Mouse (Mus musculus) gastrocnemius, postnatal 4 days (tissue): ENCODE measurements at regions not wholly inside any gene's neighbourhood (a gene's known extent, or its start where the extent isn't known, plus 50 kb on each side); places are given as distances from the start of the nearest gene placed in this dataset.
A peak's percentile ranks its signal among the peaks of the same experiment; 100 is the strongest.

Experiments used
- DNase-seq, 2 experiments: peaks; one replicate each; pipeline ENCODE4 v3.0.0; 2021 to 2022; ENCODE audit warnings: low spot score in 2 of 2, mixed read lengths in 2 of 2

DNA sequence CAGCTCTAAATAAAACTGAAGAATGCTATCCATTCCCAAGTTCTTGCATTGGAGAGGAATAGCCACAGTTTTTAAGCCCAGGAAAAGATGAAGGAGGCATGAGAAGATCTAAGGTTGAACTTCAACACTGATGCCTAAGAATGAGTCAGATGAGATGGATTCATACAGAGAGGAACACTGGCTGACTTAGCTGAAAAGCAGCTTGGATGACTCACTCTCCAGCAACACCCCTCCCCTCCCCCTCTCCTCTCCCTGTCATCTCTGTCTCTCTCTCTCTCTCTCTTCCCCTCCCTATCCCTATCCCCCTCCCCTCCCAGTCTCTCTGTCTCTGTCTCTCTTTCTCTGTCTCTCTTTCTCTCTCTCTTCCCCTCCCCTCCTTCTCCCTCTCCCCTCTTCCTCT lies 186.4 kb upstream of the Id4 start:
- DNase-seq: no peak

- DNase-seq: no peak
Measured at GRCm38 (mm10) chr13:48075315-48075714, 185.7 kb upstream of the Id4 start.

DNA sequence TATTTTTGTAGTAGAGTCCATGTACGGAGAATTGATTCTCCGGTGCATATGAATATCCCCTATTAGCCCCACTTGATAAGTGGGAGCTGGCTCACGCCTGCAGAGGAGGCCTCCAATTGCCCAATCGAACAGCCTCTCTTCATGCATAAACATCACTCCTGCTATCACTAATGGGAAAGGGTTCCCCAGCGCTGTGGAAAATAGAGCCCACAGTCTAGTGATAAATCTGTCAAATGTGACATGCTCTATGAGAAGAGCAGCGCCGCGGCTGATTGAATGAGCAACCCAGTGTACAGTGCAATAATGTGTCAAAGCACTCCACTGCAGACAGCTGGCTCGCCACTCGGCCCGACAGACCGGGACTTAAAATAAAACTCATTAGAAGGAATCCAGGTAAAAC lies 182.8 kb upstream of the Id4 start:
- DNase-seq: no peak

DNA sequence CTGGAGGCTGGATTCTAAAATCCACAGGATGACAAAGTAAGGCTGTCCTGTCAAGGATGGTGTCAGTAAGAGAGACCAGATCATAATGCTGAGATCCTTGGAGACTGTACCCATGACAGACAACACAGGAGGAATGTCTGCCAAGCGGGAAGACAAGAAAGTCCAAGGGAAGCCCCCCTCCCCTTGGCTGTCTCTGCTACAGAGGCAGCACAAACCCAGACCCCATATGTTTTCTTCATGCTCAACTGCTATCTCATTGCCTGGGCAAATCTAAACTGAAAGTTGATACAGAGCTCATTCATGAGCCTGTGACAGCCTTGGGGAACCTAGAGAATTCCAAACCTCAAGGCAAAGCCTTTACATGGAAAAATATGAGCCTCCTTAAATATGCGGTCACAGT lies 177.7 kb upstream of the Id4 start:
- no peak for DNase-seq

DNA sequence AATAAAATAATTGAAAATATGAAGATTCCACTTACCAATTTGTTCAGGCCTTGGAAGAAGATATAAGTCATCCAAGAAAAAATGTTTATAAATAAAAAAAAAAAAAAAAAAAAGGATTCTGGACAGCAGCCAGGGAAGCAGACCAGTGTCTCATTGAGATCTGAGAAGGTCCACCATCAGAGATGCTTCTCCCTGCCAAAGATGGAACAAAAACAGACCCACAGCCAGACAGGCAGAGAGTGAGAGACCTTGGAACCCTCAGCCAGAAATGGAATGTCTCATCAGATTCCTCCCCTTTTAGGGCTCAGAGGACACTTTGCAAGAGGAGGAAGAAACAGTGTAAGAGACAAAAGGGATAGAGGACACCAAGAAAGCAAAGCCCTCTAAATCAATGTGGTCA lies 177.2 kb upstream of the Id4 start:
- DNase-seq: no peak

DNA sequence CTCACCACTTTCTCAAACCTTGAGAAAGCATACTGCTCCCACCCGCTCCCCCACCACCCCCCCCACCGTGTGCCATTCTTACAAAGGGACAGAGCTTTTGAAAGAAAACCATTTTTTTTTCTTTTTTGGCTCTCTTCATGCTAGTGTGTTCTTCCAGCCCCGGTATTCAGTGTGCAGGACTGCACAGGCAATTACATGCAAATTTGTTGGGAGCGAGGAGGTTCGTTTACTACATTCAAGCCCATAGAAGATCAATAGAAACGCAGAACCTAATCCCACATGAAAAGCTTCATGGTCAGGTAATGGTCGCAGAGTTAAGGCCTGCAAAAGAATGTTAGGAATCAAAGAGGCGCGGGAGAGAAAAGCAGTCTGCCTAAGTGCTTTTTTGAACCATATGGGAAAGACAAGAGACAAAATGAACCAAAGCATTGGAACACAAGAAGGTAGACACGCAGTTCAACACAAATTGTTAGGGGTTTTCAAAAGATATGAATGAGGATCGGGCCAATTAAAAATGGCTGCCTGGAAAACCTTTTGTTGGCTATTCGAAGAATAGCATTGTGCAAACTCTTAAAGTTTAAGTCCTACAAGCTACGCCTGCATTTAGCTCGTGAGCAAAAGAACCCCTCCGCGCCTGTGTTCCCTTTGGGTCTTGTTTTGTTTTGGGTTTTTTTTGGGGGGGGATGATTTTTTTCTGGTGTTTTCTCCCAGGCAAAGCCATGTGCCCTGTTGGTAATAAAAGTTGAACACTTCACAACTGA lies 166.6 kb upstream of the Id4 start:
- DNase-seq: no peak

DNA sequence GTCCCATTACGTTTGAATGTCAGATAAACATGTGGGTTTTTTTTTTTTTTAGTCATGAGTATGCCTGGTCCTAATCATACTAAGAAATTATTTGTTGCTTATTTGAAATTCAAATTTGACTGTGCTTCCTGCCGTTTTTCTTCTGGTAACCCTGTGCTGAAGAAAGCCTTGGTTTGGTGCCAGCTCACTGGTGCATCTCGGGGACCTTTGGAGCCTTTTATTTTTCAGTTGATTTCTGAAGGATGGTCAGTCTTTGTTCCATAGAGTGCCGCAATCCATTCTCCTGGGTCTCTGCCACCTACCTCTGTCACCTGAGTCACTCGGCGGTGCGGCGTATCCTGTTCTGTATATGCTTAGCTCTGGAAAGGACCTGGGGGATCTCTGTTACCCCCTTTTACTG lies 158.9 kb upstream of the Id4 start:
- DNase-seq: no peak

GRCm38 (mm10) chr13:48102576-48102975 lies 158.5 kb upstream of the Id4 start:
- no peak for DNase-seq

DNA sequence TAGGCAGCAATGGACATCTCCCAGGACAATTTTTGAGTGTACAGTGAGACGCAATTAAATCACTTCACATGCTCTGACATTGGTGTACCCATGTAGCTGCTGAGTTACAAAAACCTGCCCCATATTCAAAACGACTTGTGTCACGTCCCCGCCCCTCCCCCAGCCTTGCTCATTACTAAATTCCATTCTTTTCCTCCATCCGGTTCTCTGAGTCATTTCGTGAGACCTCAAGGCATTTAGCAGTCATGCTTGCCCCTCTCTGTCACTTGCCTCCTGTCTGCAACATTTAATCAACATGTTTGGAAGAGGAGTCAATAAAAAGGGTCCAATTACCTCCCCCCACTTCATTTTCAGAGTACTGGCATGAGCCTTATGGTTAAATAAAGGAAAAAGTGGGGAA lies 156.3 kb upstream of the Id4 start:
- no peak for DNase-seq

DNA sequence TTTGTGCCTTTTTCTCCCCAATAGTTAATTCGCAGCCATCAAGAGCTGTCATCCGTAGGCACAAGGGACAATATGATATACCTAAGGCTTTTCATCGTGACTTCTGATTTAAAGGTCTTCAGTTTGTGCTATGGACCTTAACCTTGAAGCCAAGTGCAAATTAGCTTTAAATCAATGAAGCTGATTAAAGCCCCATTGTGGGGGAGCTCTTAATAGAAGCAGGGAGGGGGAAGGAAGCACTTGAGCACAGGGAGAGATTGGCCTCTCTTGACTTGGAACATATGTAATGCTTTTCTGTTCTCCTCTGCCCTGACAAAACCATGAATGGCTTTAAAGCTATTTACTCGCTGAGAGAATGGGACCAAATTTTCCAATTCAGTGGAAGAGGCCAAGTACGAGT lies 154.1 kb upstream of the Id4 start:
- DNase-seq: no peak

DNA sequence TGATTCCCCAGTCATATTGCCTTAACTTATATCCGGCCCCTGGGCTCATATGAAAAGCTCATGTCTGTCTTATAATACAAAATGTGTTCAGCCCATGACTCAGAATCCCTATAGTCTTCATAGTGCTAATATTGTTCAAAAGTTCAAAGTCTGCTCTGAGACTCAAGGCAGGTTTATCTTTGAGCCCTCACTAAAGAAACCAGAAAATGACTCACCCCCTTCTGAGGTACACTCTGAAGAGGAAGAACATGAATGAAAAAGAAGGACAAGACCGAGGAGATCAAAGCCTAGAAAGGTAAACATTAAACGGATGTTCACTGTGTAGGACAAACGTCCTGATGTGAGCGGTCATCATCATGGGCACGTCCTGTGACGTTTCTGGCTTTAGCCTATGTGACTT lies 145.1 kb upstream of the Id4 start:
- DNase-seq: no peak

DNA sequence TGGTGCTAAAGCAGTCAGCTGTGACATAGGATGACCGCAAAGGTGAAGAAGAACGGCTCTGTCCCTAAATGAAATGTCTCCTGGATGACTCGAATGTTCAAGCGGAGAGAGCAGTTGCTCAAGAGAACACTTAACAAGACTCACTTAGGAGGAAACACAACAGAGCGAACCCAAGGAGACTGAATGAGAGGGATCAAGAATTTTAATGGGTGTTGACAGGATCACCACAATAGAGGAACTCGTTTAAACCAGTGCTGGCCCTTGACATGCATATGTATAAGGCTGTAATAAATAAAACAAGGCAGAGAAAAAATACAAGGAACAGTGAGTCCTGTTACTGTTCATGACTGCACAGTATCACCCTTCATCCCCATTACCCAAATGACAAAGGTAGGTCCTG lies 134.4 kb upstream of the Id4 start:
- DNase-seq: no peak

GRCm38 (mm10) chr13:48130724-48131123 lies 130.3 kb upstream of the Id4 start:
- DNase-seq: peak; percentile 41 to 65

GRCm38 (mm10) chr13:48131681-48132080 lies 129.3 kb upstream of the Id4 start:
- DNase-seq: no peak

DNA sequence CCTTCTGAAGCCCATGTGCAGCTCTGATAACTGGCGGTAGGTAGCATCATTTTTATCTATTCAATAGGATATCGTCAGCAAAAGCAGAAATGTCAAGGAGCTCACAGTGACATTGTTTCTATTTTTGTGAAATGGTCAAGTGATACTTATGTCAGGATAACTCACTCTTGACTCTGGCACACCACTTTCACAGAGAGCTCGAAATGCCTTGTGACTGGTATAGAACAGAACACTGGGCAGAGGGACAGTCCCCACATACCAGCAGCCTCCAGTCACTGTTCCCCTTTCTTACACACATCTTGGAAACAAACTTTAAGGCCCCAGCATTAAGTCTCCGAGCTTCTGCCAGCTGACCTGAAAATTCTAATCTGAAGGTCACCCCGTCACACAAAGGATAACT lies 115.1 kb upstream of the Id4 start:
- DNase-seq: no peak

DNA sequence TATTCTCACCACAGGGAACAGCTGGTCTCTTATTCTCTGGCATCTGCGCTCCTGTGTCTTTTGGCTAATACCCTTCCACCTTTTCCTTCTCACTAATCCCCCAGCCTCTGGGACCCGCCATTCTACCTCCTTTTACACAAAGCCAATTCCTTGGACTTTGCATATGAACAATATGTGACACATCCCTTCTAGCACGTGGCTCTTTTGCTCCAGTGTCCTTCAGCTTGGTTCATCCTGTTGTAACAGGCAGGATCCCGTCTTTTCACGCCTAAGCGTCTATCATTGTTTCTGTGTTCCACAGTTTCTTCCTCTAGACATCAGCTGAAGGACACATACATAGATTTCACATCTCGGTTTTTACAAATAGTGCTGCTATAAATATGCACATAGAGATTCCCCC lies 114.0 kb upstream of the Id4 start:
- no peak for DNase-seq

DNA sequence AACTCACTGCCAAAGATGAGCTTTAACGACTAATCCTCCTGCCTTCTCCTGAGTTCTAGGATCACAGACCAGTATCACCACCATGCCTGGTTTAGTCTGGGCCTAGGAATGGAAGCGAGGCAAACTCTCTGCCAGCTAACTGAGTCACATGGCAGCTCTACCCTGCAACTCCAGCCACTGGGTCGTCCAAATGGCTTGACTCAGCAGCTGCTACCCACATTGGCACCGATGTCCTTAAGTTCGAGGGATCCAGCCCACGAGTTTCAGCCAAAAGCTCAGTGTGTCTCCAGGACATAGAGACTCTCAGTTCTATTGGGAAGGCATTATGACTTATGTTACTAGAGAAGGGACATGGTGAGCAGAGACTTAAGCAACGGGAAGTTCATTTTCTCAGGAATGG lies 107.8 kb upstream of the Id4 start:
- DNase-seq: no peak

DNA sequence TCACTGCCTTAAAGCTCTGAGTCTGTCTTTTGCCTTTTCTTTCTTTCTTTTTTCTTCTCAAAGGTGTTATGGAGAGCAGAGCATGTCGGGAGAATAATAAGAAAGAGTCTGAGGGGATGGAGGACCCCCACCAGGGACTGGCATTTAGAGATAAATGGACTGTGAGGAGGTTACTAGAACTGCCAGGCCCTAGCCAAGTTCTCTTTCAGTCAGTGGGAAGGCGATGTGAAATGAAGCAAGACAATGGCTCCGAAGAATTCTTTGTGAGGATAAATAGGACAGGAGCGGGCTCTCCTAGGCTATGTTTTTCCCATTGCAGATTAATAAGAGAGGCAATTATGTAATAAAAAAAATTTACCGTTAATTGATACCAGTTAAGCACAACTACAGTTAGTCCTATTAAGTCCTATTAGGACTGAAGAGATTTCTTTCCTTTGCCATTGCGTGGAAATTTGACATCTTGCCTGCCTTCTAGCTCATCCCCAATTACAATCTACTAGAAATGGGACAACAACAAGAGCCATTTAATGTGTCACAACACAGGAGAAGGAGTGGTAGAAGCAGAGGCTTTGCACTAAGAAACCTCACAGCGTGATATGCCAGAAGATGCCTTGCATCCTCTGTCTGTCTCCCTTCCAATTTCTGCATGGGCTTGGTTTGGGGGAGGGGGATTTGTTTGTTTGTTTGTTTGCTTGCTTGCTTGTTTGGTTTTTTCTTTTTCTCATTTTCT lies 107.2 kb upstream of the Id4 start:
- no peak for DNase-seq

DNA sequence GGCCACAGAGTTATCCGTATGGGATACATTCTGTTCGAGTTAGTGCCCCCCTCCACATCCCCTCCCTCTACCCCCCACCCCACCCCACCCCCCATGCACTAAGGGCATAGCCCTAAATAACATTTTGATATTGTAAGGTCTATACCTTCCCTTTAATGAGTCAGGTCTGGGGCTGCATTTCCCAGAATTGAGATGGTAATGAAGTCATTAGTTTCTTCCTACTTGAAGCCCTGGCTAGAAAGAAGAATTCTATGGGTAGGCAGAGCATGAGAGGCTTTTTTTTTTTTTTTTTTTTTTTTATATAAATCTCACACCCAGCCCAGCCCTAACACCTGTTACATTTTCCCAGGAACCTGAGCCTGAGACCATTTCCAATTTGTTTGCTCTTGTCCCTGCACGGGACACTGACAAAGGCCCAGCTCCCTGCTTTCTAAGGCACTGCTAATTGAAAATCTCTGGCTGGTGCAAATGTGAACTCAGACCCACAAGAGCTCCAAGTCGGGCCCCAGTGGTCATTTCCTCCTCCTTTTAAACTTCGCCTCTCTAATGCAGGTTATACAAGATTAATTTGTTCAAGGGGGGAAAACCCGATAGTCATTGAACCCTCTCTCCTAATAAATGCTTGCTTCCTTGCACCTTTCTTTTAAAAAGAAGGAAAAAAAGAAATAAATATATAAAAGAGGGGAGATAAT lies 106.5 kb upstream of the Id4 start:
- DNase-seq: no peak

DNA sequence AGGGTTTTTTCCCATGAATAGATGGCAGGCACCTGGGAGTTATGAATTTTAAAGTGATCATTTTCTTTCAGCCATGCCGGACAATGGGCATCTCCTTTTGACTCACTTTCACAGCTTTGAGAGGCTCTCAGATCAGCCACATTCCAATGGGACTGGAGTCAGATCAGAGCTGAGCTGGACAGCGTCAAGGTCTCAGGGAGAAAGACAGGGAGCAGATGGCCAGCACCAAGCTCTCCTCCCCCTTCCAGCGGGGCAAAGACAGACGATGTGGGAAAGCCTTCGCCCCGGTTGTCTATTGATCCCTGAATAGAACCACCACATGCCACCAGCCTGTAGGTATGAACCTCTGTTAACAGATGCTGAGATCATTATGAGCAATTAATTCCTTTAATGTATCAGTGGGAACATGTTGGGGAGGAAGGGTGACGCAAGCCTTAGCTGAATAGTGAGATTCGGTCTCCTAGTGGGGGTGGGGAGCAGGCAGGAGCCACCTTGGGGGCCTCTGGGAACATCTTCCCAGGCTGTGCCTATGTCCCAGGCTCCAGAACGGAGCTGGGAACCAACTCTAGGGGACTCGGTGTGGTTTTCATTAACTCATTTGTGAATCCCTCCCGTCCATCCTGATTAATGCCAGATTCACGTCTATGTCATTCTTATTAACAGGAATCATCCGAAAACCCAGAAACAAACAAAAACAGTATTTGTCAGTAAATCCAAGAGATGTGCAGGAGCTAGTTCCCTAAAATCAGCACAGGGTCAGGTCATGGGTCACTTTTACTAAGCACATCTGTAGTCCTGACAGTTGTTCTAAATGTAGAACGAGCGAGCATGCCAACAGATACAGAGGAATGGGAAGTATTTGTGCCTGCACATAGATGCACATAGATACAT lies 101.8 kb upstream of the Id4 start:
- no peak for DNase-seq

DNA sequence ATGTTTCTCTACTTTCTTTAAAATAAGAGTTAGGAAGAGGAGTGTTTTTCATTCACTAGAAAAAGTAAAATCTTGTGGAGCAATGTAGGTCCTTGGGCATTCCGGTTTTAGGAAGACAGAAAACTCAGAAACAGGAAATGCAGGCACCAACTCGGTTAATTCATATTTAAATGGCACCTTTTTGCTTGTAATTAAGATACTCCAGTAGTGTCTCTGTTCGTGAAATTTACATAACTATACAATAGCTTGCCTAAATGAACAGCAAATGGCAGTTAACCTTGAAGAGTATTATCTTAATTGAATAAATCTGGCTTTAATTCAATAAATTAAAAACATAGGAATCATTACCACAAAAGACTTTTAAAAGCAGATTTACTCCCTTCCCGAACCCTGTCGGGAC lies 100.9 kb upstream of the Id4 start:
- DNase-seq: no peak
